Mouse (Mus musculus) right cerebral cortex, postnatal 10 days (tissue): ENCODE measurements around the gene Sh2d2a.
"Not testable (repeated sequence)": the region's sequence is repeated elsewhere in the genome, so short reads cannot be mapped to it uniquely, and the experiment has no call there.

Experiments used
- DNase-seq, 2 experiments: peaks; one replicate each; pipeline ENCODE4 v3.0.0; 2021; ENCODE audit warnings: low spot score in 2 of 2

Gene Sh2d2a

GRCm38 (mm10) chr3:87846650-87847110, at the start of gene Sh2d2a:
TSS of gene Sh2d2a (plus strand) at chr3:87846755.
- no peak for DNase-seq

DNA sequence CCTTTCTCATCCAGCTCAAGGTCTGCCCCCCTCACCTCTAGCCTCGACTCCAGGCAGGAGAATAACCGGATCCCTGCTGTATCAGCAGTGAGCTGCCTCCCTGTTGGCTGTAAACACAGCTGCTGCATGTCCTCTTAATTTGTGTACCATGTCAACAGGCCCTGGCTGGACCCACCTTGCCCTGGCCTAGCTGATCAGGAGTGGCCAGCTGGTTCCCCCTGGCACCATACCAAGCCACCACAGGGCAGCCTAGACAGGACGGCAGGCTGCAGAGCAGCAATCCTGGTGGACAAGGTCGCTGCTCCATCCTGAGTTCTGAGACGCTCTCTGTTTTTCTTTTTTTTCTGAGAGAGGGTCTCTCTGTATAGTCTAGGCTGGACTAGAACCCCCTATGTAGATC, 44.9 kb upstream of the Sh2d2a start:
- DNase-seq, result no peak

DNA sequence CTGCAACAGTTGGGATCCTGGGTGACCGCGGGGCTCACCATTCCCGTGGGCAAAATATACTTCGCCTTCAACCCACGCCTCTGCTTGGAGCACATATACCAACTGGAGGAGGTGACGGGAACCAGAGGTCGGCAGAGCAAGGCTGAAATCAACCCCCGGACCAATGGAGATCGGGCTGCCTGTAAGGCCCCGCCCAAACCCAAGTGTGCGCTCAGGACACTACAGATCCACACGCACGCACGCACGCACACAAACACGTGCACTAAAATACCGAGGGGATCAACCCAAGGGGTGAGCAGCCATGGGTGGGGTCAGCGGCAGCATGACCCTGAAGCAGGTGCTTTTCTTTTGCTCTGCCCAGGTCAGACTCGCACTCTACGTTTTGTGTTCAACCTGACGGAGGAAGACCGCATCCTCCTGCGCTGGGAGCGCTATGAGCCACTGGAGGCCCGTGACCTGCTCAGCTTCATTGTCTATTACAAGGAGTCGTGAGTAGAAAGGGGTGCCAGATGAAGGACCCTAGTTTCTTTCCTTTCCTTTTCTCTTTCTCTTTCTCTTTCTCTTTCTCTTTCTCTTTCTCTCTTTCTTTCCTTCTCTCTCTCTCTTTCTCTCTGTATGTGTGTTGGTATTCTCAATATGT, 42.4 kb upstream of the Sh2d2a start:
- no peak for DNase-seq

DNA sequence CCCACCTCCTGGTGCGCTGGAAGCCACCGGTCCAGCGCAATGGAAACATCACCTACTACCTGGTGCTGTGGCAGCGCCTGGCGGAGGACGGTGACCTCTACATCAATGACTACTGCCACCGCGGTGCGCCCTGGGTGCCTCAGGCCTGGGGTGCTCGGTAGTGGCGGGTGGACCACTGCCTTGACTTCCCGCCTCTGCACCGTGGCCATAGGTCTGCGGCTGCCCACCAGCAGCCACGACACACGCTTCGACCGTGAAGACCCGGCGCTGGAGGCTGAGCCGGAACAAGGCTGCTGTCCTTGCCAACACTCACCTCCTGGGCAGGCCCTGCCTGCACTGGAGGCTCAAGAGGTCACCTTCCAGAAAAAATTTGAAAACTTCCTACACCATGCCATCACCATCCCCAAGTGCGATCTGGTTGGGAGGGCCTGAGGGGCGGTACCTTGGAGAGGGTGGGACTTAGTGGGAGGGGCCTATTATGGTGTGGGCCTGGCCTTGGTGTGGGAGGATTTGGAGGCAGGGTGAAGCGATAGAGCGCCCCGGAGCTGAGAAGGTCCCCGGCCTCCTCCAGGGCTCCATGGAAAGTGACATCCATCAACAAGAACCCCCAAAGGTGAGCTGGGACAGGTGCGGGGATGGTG, 37.1 kb upstream of the Sh2d2a start:
- DNase-seq, result no peak

GRCm38 (mm10) chr3:87811297-87811696, 35.3 kb upstream of the Sh2d2a start:
- no peak for DNase-seq

DNA sequence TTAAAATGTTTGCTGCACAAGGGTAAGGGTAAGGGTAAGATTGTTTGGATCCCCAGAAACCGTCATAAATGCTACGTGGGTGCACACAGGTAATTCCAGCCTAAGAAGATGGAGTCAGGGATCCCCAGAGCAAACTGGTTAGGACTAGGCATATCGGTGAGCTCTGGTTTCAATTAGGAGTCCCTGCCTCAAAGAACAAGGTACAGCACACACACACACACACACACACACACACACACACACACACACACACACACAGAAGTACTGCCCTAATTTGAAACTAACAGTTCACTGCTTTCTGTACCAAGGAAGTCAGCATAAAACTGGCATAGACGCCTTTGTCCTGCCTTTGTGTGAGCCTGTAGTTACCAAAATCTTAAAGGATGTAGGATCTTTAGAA, 34.1 kb upstream of the Sh2d2a start:
- DNase-seq, result no peak

- DNase-seq, result no peak
Measured at GRCm38 (mm10) chr3:87812873-87813272, 33.7 kb upstream of the Sh2d2a start.

- DNase-seq, result no peak
Measured at GRCm38 (mm10) chr3:87816166-87816565, 30.4 kb upstream of the Sh2d2a start.

DNA sequence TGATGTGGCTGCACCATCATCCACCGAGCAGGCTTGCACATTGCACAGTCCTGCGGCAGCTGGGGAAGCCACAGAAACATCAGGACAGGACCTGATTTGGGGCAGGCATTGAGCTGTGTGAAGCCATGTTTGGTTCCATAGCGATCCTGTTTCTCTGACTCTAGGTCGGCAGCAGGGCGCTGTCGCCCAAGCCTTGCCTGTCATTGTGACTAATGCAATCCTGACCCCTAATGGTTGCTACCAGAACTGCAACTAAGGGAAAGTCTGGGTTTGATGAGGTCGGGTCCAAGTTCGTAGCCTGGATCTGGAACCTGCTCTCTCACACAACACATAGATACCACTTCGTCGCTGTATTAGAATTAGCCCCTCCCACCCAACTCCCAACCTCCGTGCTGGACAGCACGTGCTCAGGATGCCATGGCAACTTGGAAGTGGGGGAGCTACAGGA, 29.9 kb upstream of the Sh2d2a start:
- DNase-seq, result peak; percentile 51 to 69

DNA sequence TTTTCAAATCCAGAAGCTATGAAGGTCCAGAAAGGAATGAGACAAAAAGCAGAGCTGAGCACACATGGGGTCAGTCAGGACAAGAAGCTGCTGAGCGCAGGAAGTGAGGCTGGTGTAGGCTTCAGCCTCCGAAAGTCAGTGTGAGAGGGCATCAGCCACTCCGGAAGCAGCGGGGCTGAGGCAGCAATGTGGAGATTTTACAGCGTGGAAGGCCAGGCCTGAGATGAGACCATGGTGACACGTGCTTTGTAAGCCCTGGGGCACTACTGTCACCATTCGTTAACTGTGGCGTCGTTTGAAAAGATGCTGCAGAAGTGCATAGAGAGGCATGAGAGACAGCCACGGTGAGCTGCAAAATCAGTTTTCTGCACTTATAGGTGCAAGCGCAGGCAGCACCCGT, 28.3 kb upstream of the Sh2d2a start:
- DNase-seq, result no peak

DNA sequence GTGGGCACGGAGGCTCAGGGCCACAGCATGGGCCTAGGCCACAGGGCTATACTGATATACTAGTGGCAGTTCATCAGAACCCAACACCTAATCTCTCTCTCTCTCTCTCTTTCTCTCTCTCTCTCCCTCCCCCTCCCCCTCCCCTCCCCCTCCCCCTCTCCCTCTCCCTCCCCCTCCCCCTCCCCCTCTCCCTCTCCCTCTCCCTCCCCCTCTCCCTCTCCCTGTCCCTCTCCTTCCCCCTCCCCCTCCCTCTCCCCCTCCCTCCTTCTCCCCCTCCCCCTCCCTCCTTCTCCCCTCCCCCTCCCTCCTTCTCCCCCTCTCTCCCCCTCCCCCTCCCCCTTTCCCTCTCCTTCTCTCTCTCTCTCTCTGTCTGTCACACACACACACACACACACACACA, 22.3 kb upstream of the Sh2d2a start, which contains the start of gene Pear1:
Gene Pear1 (minus strand): TSS at position 101 of the 400 bp plus-strand sequence.
- DNase-seq, result not testable (repeated sequence)

DNA sequence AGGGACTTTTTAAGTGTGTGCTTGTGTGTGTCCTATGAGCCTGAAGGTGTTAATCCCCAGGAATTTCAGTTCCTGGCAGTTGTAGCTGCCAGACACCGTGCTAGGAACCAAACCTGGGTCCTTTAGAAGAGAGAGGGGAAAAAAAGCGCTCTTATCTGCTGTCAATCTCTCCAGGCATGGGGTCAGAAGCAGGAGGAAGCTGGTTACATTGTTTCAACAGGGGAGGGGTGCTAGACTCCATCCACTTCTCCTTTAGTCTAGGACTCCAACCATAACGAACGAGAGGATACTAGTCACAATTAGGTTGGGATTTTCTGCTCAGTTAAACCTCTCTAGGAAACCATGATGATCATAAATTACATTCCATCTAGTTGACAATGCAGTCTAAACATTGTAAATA, 18.1 kb upstream of the Sh2d2a start:
- DNase-seq, result no peak

DNA sequence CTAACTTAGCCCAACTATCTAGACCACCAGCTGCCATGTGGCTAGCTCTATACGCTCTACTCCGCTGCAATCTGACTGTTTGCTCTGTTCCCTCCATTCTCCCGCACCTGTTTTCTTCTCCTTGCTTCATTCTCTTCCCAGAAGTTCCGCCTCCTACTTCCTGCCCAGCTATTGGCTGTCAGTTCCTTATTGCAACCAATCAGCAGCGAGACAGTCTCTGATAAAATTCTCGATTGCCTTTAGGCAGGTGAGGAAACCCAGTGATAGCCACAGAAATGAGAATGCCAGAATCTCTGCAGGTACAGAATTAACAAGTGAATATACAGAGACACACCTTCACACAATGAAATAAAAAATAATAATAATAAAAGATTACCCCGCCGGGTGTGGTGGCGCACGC, 17.5 kb upstream of the Sh2d2a start:
- no peak for DNase-seq

GRCm38 (mm10) chr3:87832109-87832859, 14.3 kb upstream of the Sh2d2a start:
- no peak for DNase-seq

GRCm38 (mm10) chr3:87833482-87833881, 13.1 kb upstream of the Sh2d2a start:
- no peak for DNase-seq

DNA sequence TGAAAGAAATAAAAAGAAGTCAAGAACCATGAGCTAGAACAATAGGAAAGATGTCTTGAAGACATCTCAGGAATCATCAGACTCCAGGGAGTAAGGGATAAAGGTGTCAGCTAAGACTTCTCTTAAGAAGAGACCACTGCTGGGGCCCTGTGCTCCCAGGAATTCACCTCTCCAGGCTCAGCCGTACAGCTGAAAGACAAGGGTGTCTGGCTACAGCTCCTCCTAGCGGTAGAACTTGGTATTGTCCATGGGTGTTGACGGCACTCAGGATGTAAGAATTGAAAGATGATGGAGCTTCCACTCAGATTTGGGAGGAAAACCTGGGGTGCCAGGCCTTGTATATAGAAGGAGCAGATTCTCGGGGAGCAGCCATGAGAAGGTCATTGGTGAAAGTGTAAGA, 7.9 kb upstream of the Sh2d2a start:
- peak; percentile 46 to 78 for DNase-seq

- no peak for DNase-seq
Measured at GRCm38 (mm10) chr3:87840858-87841257, 5.7 kb upstream of the Sh2d2a start.

DNA sequence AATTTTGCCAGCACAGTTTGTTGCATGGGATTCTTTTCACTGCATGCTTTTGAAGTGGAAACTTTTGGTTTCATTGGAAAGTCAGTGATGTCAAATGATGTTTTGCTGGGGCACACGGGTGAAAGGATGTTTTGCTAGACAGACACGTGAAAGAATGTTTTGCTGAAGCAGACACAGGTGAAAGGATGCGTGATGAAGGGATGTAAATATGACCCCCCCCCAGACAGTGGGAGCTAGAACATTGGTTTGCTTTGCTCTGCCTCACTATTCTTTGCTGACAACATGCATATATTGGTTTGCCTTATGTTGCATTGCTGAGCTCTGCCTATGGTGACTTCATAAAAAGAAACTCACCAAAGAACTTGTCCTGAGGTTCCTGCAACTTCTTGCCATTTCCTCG, 1.6 kb upstream of the Sh2d2a start:
- no peak for DNase-seq

- DNase-seq, result no peak
Measured at GRCm38 (mm10) chr3:87846186-87846585, 369 bp upstream of the Sh2d2a start.

- no peak for DNase-seq
Measured at GRCm38 (mm10) chr3:87847680-87848079, 1.1 kb downstream of the Sh2d2a start.

DNA sequence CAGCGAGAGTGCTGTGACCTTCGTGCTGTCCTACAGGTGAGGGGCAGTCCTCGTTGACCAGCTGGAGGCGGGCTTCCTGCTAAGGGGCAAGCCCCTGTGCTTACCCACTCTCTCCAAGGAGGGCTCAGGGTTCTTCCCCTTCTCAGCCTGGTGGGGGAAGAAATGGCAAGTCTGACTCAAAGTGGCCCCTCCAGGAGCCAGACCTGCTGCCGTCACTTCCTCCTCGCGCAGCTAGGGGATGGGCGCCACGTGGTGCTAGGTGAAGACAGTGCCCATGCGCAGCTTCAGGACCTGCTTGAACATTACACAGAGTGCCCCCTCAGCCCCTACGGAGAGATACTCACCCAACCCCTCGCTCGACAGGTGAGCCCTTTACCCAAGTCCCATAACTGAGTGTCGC, 2.6 kb downstream of the Sh2d2a start:
- no peak for DNase-seq

DNA sequence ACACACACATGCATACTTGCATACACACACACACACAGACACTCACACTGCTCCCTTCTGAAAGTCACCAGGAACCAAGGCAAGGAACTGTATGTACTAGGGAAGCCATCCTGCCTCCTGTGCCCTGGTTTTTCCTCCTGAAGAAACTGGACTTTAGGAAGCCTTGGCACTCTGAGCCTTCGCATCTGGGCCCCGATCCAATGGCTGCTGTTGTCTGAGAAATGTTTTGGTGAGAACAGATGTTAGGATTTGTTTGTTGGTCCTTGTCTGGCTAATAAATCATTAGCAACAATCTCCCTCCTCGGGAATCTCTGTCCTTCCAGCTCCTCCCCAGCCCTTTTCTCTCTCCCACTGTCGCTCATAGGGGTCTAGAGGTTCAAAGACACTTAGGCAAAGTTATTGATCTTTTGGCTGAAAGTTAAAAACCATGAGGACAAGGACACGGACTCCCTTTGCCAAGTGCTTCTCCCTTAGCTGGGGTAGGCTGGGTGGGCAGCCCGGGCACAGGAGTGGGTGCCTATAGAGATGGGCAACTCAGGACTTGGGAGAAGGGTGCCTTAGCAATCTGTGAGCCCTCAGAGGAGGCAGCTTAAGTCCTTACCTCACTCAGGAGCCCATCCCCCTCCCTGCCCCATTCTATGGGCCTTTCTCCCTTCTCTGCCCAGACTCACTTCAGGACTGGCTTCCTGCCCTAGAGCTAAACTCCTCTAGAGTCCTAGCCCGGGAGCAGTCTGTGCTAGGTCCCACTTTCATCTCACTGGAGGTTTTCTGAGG, 8.4 kb downstream of the Sh2d2a start:
- DNase-seq, result peak; percentile 40 to 46
